Mouse (Mus musculus) spleen, adult 2 months (tissue): Measurements from ENCODE around the gene Crim1.

Source experiments
- CTCF ChIP-seq: fragments of 200-500 bp; IDR thresholded peaks from 2 replicates; pipeline ENCODE4 v1.5.1; 2011; ENCODE audit warnings: mild to moderate bottlenecking, inconsistent platforms; ENCODE audit not compliant: insufficient read depth, insufficient read length, insufficient replicate concordance; ENCODE audit errors: extremely low read depth
- POLR2A ChIP-seq: fragments of 200-500 bp; IDR thresholded peaks from 2 replicates; pipeline ENCODE4 v1.6.1; 2011; ENCODE audit warnings: low read depth, low read length, inconsistent platforms

DNA sequence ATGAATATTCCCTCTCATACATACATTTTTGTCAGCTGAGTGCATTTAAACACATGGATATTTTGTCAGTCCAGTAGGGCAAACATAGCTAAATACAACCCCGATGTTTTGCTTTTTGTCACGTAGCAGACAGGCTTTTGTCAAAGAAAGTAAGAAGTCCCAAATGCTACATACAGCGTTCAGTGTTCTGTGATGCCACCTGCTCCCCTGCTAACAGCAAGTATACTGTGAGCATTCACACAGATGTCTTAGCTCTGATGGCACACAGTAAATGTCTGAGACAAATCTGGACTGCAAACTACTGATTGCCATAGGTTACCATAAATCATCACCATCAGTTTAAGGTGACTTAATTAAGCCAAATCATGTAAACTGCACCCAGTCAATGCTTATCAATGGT, 143.6 kb downstream of the Crim1 start:
- TF ChIP-seq CTCF (no peak), POLR2A (no peak)
